Mouse (Mus musculus) liver, embryonic 11.5 days (tissue): ENCODE data around the gene Alk. TPM values are rescaled to one million over a fixed set of nuclear protein-coding genes. Genes with fewer than 3 reads are reported as not detected.

Experiments
- ATAC-seq: fragments of 200-750 bp; cut with Nextera tagmentation; replicated peaks from 2 replicates; pipeline ENCODE4 v1.8.0; 2017; ENCODE audit warnings: moderate number of reproducible peaks, mild to moderate bottlenecking, moderate TSS enrichment, moderate library complexity; ENCODE audit not compliant: low FRiP score
- DNase-seq: peaks from one replicate; pipeline ENCODE4 v3.0.0-alpha.2; 2017; ENCODE audit warnings: low spot score
- H3K27ac ChIP-seq: fragments of 300-500 bp; sonication (generic); 2 replicates; pipeline ENCODE4 v1.5.1; 2014; ENCODE audit warnings: mild to moderate bottlenecking, low read depth, low read length, control low read depth
- H3K27me3 ChIP-seq: fragments of 300-500 bp; sonication (generic); replicated peaks from 2 replicates; pipeline ENCODE4 v1.6.1; 2014; ENCODE audit warnings: low read length, mixed read lengths; ENCODE audit not compliant: control insufficient read depth, insufficient read depth
- H3K36me3 ChIP-seq: fragments of 300-500 bp; sonication (generic); 2 replicates; pipeline ENCODE4 v1.6.1; 2014; ENCODE audit warnings: mild to moderate bottlenecking, low read length, moderate library complexity, mixed read lengths; ENCODE audit not compliant: control insufficient read depth, insufficient read depth
- H3K4me1 ChIP-seq: fragments of 300-500 bp; sonication (generic); replicated peaks from 2 replicates; pipeline ENCODE4 v1.6.1; 2014; ENCODE audit warnings: low read length, mixed read lengths; ENCODE audit not compliant: control insufficient read depth, insufficient read depth
- H3K4me2 ChIP-seq: fragments of 300-500 bp; sonication (generic); 2 replicates; pipeline ENCODE4 v1.6.1; 2014; ENCODE audit warnings: mild to moderate bottlenecking, control low read depth, moderate library complexity
- H3K4me3 ChIP-seq: fragments of 300-500 bp; sonication (generic); 2 replicates; pipeline ENCODE4 v1.5.1; 2014; ENCODE audit warnings: low read depth, low read length, control low read depth
- H3K9ac ChIP-seq: fragments of 300-500 bp; sonication (generic); 2 replicates; pipeline ENCODE4 v1.6.1; 2014; ENCODE audit warnings: low read depth, low read length, control low read depth
- H3K9me3 ChIP-seq: fragments of 300-500 bp; sonication (generic); 2 replicates; pipeline ENCODE4 v1.6.1; 2016; ENCODE audit warnings: low read length, inconsistent platforms, mixed read lengths; ENCODE audit not compliant: control insufficient read depth
- WGBS: fragments of 180-500 bp; shearing (Covaris S2); extraction: QIAGEN DNeasy Blood & Tissue Kit; methylation state at CpG from one replicate; pipeline ENCODE4 v1.1.7; 2014; 5-methylcytosine and 5-hydroxymethylcytosine counted together
- polyA plus RNA-seq: library from polyadenylated mRNA; unstranded; fragments of >200 nt; fragmentation: Nextera tagmentation; extraction: Ambion mirVana; gene quantifications from 2 replicates; pipeline ENCODE4 v1.2.1, GENCODE M21; 2014

The Alk gene
- polyA plus RNA-seq, 1 experiment from 2014 or later, result 0.21 TPM

DNA sequence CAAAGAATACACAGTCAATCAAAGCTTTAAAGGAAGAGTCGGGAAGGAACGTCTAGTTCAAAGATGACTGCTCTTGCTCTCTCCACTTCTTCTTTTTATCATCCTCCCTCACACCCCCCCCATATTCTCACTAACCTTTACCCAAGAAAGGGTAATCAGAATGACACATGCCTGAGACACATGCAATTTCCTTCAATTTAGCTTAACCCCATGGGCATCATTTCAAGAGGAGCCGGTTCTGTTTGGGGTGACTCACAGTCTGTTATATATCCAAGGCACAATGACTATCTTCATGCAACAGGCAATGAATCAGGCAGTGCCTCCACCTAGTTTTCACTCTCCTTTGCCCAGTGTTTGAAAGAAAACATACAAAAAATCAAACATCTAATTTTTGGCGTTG, 265.0 kb downstream of the Alk start:
- 88% methylated on average over 4 of the region's 4 CpGs for WGBS
- H3K9me3 ChIP-seq, result no peaks in the 10 kb centered on the region
- no peak overlapping the region for H3K4me3 ChIP-seq
- no peak overlapping the region for H3K9ac ChIP-seq
- H3K36me3 ChIP-seq, result no peaks in the 10 kb centered on the region
- H3K4me2 ChIP-seq, result no peak overlapping the region
- no peak overlapping the region for H3K27ac ChIP-seq
- no peak for DNase-seq
- H3K27me3 ChIP-seq, result no peaks in the 10 kb centered on the region
- ATAC-seq, result no peak
- H3K4me1 ChIP-seq, result no peaks in the 10 kb centered on the region

GRCm38 (mm10) chr17:72332909-72333308, 271.5 kb downstream of the Alk start:
- Histone ChIP-seq H3K4me3 (no peak overlapping the region), H3K27me3 (no peaks in the 10 kb centered on the region), H3K4me1 (no peaks in the 10 kb centered on the region), H3K27ac (no peak overlapping the region), H3K9me3 (no peaks in the 10 kb centered on the region), H3K36me3 (no peaks in the 10 kb centered on the region), H3K9ac (no peak overlapping the region), H3K4me2 (no peak overlapping the region)
- DNase-seq (no peak), ATAC-seq (no peak)
- 71% methylated on average over 4 of the region's 4 CpGs for WGBS

DNA sequence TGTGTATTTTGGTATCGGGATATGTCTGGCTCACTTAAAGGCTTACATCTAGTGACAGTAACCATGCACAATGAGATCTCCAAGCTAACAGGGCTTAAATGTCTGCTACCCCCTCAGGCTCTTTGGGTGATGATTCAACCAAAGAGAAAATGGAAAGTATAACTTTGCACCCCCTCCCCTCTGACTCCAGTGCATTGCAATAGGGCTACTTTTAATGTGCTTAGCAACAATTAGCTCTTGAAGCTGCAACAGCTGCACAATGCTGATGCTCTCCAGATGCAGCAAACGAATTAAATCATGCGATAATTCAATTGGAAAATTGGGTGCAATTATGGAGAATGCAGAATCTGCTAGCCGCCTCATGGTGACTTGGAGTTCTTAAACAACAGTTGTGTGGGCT, 278.5 kb downstream of the Alk start:
- 81% methylated on average over 4 of the region's 4 CpGs for WGBS
- Histone ChIP-seq H3K27me3 (no peaks in the 10 kb centered on the region), H3K36me3 (no peaks in the 10 kb centered on the region), H3K4me3 (no peak overlapping the region), H3K4me2 (no peak overlapping the region), H3K27ac (no peak overlapping the region), H3K4me1 (no peaks in the 10 kb centered on the region), H3K9ac (no peak overlapping the region), H3K9me3 (no peaks in the 10 kb centered on the region)
- DNase-seq (no peak), ATAC-seq (no peak)

- Histone ChIP-seq H3K4me2 (no peak overlapping the region), H3K36me3 (no peaks in the 10 kb centered on the region), H3K27me3 (no peaks in the 10 kb centered on the region), H3K27ac (no peak overlapping the region), H3K4me3 (no peak overlapping the region), H3K4me1 (no peaks in the 10 kb centered on the region), H3K9me3 (no peaks in the 10 kb centered on the region), H3K9ac (no peak overlapping the region)
- DNase-seq (no peak), ATAC-seq (no peak)
Observed at GRCm38 (mm10) chr17:72319576-72319975, 284.9 kb downstream of the Alk start.

- Histone ChIP-seq H3K4me2 (no peak overlapping the region), H3K27ac (no peak overlapping the region), H3K9me3 (no peaks in the 10 kb centered on the region), H3K4me3 (no peak overlapping the region), H3K4me1 (no peaks in the 10 kb centered on the region), H3K27me3 (no peaks in the 10 kb centered on the region), H3K9ac (no peak overlapping the region), H3K36me3 (no peaks in the 10 kb centered on the region)
- no peak for DNase-seq
- ATAC-seq, result no peak
- 78% methylated on average over 5 of the region's 5 CpGs for WGBS
Observed at GRCm38 (mm10) chr17:72299651-72300050, 304.8 kb downstream of the Alk start.

DNA sequence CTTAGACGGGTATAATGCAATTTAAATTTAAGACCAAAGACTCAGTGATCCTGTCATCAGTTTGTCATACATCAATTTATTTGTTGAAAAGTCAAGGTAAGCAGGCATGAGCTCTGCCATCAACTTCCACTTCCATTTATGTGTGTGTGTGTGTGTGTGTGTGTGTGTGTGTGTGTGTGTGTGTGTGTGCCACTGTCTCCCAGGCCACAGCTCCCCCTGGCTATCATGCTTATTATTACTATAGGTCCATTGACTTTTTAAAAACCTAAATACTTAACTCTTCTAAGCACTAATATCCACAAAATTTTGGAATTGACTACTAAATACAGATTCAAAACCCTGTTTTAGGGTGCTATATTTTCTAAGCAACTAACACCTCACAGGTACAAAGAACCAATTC, 308.1 kb downstream of the Alk start:
- no peaks in the 10 kb centered on the region for H3K36me3 ChIP-seq
- H3K9ac ChIP-seq, result no peak overlapping the region
- no peak overlapping the region for H3K4me2 ChIP-seq
- ATAC-seq, result no peak
- no peaks in the 10 kb centered on the region for H3K9me3 ChIP-seq
- no peak overlapping the region for H3K27ac ChIP-seq
- no peak overlapping the region for H3K4me3 ChIP-seq
- 73% methylated on average over 1 of the region's 1 CpGs for WGBS
- no peak for DNase-seq
- no peaks in the 10 kb centered on the region for H3K4me1 ChIP-seq
- H3K27me3 ChIP-seq, result no peaks in the 10 kb centered on the region

DNA sequence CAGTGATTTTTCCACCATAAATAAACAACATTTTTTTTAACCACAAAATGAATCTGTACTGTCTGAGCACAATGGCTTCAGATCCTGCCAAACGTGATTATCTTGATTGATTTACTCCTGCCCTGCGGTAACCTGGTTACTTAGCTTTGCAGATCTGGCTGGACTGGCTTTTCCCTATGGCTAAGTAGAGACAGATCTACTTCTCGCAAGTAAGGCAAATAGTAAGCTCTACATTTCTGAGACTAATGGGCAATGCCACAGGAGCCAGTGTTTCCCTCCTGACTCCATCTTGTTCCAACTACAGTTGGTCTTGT, 311.2 kb downstream of the Alk start:
- Histone ChIP-seq H3K9me3 (no peaks in the 10 kb centered on the region), H3K4me1 (no peaks in the 10 kb centered on the region), H3K9ac (no peak overlapping the region), H3K4me3 (no peak overlapping the region), H3K27me3 (no peaks in the 10 kb centered on the region), H3K27ac (no peak overlapping the region), H3K36me3 (no peaks in the 10 kb centered on the region), H3K4me2 (no peak overlapping the region)
- DNase-seq (no peak), ATAC-seq (no peak)
- WGBS, result 59% methylated on average over 3 of the region's 3 CpGs

DNA sequence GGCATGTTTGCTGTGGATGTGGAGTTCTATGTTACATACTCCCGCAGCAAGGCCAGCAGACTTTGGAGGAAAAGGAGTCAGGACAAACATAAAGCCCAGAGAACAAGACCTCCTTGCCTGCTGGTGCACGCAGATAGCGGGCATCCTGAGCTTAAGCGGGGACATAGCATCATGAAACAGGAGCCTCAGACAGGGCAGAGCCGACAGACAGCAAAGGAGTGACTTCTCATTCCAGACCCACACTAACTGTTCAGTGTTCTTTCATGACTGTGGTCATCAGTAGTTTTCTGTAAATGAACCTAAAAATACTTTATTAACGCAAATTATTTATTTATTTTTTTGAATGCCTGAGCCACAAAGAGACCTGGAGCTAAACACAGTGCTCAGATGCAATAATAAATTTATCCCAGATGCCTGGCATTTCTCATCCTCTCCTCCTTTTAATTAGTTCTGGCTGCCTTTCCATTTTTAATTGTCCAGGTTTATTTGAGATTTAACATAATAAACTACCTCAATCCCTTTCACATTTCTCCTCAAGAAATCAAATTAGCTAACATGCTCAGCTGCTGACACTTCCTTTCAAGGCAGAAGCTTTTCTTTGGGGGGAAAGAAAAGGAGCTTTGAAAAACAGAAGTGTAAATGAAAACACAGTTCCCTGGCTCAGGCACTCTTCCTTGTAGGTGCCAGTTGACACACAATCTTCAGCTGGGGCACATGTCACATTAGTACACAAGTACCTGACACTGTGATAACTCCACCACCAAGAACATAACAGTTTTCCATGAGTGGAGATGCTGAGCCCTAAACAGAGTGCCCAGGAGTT, 311.8 kb downstream of the Alk start:
- WGBS, result 79% methylated on average over 6 of the region's 6 CpGs
- Histone ChIP-seq H3K36me3 (no peaks in the 10 kb centered on the region), H3K4me2 (no peak overlapping the region), H3K4me1 (no peaks in the 10 kb centered on the region), H3K4me3 (no peak overlapping the region), H3K9me3 (no peaks in the 10 kb centered on the region), H3K27me3 (no peaks in the 10 kb centered on the region), H3K27ac (no peak overlapping the region), H3K9ac (no peak overlapping the region)
- DNase-seq (no peak), ATAC-seq (no peak)

- Histone ChIP-seq H3K36me3 (no peaks in the 10 kb centered on the region), H3K4me3 (no peak overlapping the region), H3K4me1 (no peaks in the 10 kb centered on the region), H3K9ac (no peak overlapping the region), H3K4me2 (no peak overlapping the region), H3K27ac (no peak overlapping the region), H3K27me3 (no peaks in the 10 kb centered on the region), H3K9me3 (no peaks in the 10 kb centered on the region)
- DNase-seq, result no peak
- 63% methylated on average over 3 of the region's 3 CpGs for WGBS
- ATAC-seq, result no peak
Observed at GRCm38 (mm10) chr17:72285961-72286360, 318.5 kb downstream of the Alk start.
